Mouse (Mus musculus): Measurements from ENCODE around the gene Kidins220. TPM values are rescaled to one million over a fixed set of nuclear protein-coding genes. Genes with fewer than 3 reads are reported as not detected.

Gene Kidins220
- polyA plus RNA-seq (2014; fragmentation: Nextera tagmentation; extraction: Ambion mirVana) = 45.5 and 46.4 TPM in 2 replicates

DNA sequence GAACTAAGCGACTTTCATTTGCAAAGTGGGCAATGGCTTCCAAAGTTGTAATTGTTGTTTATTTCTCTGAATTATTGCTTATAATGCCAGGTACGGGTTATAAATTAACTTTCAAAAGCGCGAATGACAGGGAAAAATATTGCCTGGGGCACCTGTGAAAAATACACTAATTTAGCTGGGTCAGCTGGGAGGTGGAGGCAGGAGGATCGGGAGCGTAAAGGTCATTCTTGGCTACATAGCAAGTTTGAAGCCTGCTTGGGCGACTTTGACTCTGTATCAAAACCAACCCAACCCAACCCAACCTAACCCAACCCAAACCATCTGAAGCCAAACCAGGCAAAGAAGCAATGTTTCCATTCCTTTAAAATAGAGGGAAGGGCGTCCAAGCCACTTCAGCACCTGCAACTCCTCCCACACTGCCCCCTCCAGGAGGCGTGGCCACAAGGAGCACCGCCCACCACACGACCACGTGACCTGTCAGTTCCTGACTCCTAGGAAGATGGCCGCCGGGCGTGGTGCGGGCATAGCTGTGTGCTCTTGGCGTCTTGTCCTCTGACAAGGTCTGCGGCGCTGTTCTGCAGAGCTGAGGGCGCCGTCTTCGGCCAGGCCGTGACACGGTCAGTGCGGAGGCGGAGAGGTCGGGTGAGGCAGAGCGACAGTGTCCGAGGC is at the start of gene Kidins220:
Gene Kidins220, plus strand, starts transcription at position 480 of the 669 bp plus-strand sequence.
- H3K36me3 ChIP-seq (ENCODE audit: control insufficient read depth, insufficient read depth, low read length) = no peaks in the 10 kb centered on the region
- peaks cover 21% of the 10 kb centered on the region for H3K4me1 ChIP-seq (ENCODE audit: control insufficient read depth, insufficient read depth, low read length)
- peak within 1 kb of the TSS; percentile 83 for H3K9ac ChIP-seq (ENCODE audit: low read depth, low read length)
- peak within 1 kb of the TSS; percentile 86 for H3K4me3 ChIP-seq (ENCODE audit: low read depth, low read length)
- H3K27me3 ChIP-seq (ENCODE audit: control insufficient read depth, insufficient read depth, low read length) = no peaks in the 10 kb centered on the region
- H3K27ac ChIP-seq (ENCODE audit: low read depth, low read length) = peak within 1 kb of the TSS; percentile 91
- no peaks in the 10 kb centered on the region for H3K9me3 ChIP-seq (replicated peaks; ENCODE audit: control insufficient read depth, low read length)
- H3K4me2 ChIP-seq = peak within 1 kb of the TSS; percentile 62
- WGBS (ENCODE audit: insufficient replicate concordance) = 15% methylated on average over 29 of the region's 29 CpGs
- ATAC-seq (replicated peaks; ENCODE audit: insufficient number of reproducible peaks, low FRiP score, low TSS enrichment) = peak; percentile 92

DNA sequence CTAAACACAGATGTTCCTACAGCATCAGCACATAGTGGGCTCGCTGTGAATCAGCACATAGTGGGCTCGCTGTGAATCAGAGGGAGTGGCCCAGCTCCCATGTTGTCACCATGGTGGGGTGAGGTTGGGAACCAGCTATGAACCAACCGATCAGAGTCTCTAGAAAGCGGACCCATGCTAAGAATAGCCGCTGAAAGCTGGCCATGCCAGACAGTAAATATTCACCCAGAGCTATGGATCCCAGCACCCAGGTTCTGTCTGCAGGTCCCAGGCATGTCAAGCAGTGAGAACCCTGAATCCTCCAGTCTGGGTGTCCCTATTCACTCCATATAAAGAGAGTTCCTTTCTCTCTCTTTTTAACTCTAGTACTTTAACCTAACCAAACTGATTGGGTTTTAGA is 49.4 kb upstream of the Kidins220 start:
- peaks cover 18% of the 10 kb centered on the region for H3K4me1 ChIP-seq (ENCODE audit: control insufficient read depth, insufficient read depth, low read length)
- H3K4me2 ChIP-seq = no peak overlapping the region
- no peaks in the 10 kb centered on the region for H3K36me3 ChIP-seq (ENCODE audit: control insufficient read depth, insufficient read depth, low read length)
- no peak overlapping the region for H3K27ac ChIP-seq (ENCODE audit: low read depth, low read length)
- H3K4me3 ChIP-seq (ENCODE audit: low read depth, low read length) = no peak overlapping the region
- H3K9ac ChIP-seq (ENCODE audit: low read depth, low read length) = no peak overlapping the region
- 61% methylated on average over 5 of the region's 5 CpGs for WGBS (ENCODE audit: insufficient replicate concordance)
- ATAC-seq (replicated peaks; ENCODE audit: insufficient number of reproducible peaks, low FRiP score, low TSS enrichment) = no peak
- no peaks in the 10 kb centered on the region for H3K27me3 ChIP-seq (ENCODE audit: control insufficient read depth, insufficient read depth, low read length)
- H3K9me3 ChIP-seq (replicated peaks; ENCODE audit: control insufficient read depth, low read length) = no peaks in the 10 kb centered on the region

DNA sequence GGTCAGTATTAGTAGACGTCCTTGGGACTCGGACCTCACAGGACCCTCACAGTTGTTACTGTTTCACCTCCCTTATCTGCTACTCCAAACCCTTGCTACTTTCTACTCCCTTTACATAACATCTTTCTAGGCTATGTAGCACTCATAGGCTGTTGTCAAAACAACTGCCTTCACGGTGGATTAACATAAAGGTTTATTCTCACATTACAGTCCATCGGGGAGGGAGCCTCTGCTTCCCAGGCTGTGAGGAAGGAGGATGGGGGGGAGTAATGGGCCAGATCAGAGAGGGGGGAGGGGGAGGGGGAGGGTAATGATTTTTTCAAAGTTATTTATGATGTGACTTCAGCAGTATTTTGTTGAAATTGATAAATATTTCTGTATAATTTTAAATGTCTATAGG is 49.0 kb upstream of the Kidins220 start:
- H3K27ac ChIP-seq (ENCODE audit: low read depth, low read length) = no peak overlapping the region
- H3K4me1 ChIP-seq (ENCODE audit: control insufficient read depth, insufficient read depth, low read length) = peaks cover 20% of the 10 kb centered on the region
- H3K9me3 ChIP-seq (replicated peaks; ENCODE audit: control insufficient read depth, low read length) = no peaks in the 10 kb centered on the region
- no peaks in the 10 kb centered on the region for H3K36me3 ChIP-seq (ENCODE audit: control insufficient read depth, insufficient read depth, low read length)
- 45% methylated on average over 4 of the region's 4 CpGs for WGBS (ENCODE audit: insufficient replicate concordance)
- no peak overlapping the region for H3K4me2 ChIP-seq
- no peak overlapping the region for H3K4me3 ChIP-seq (ENCODE audit: low read depth, low read length)
- no peaks in the 10 kb centered on the region for H3K27me3 ChIP-seq (ENCODE audit: control insufficient read depth, insufficient read depth, low read length)
- ATAC-seq (replicated peaks; ENCODE audit: insufficient number of reproducible peaks, low FRiP score, low TSS enrichment) = no peak
- H3K9ac ChIP-seq (ENCODE audit: low read depth, low read length) = no peak overlapping the region

DNA sequence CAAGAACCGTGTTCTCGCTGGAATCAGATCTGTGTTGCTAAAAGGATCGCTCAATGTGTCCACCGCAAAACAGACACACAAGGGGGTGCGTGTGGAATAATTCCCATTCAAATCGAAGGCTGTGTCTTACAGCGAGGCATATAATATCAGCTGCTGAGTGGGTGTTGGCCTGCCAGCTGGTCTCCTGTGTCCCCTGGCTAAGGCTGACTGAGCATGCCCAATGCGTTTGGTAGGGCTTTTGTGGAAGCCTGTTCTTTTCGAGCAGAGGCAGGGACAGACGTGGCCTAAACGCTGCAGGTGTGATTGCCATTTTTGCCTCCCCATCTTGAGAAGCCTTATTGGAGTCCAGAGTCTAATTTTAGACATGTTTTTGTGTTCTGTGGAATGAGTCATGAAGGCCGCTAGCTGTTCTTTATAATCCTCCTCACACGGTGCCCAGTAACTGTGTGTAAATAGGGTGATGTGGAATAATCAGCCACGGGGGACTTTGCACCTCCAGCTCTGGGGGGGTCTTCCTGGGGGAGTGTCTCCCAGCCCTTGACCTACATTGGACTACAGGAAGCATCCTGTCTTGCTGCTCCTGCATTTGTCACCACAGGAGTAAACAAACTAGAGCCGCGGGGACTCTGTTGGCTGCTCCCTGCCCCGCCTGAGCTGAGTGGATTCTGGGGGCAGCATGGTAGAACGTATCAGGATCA is 46.5 kb upstream of the Kidins220 start:
- no peaks in the 10 kb centered on the region for H3K27me3 ChIP-seq (ENCODE audit: control insufficient read depth, insufficient read depth, low read length)
- no peaks in the 10 kb centered on the region for H3K9me3 ChIP-seq (replicated peaks; ENCODE audit: control insufficient read depth, low read length)
- no peak for ATAC-seq (replicated peaks; ENCODE audit: insufficient number of reproducible peaks, low FRiP score, low TSS enrichment)
- no peaks in the 10 kb centered on the region for H3K36me3 ChIP-seq (ENCODE audit: control insufficient read depth, insufficient read depth, low read length)
- peak overlapping the region; percentile 29 for H3K27ac ChIP-seq (ENCODE audit: low read depth, low read length)
- H3K4me1 ChIP-seq (ENCODE audit: control insufficient read depth, insufficient read depth, low read length) = peaks cover 27% of the 10 kb centered on the region
- H3K4me2 ChIP-seq = no peak overlapping the region
- WGBS (ENCODE audit: insufficient replicate concordance) = 66% methylated on average over 18 of the region's 18 CpGs
- no peak overlapping the region for H3K9ac ChIP-seq (ENCODE audit: low read depth, low read length)
- H3K4me3 ChIP-seq (ENCODE audit: low read depth, low read length) = no peak overlapping the region

DNA sequence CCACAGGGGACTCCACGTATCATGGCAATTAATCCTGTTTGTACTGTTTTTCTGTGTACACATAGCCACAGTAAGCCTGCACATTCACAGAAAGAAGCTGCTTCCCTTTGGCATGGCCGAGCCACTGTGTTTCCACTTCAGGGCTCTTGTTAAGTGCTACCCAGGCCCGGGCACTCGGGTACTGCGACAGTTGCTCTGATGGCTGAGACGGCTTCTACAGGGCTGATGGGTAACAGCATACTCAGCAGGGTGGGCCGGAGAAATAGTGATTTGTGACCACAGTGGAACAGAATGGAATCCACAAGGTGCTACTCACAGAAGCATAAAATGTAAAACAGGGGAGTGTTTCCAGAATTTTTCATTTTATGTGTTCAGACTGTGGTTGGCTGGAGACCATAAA is 45.7 kb upstream of the Kidins220 start:
- H3K27ac ChIP-seq (ENCODE audit: low read depth, low read length) = no peak overlapping the region; the same call in 1 of the 2 replicates
- no peak for ATAC-seq (replicated peaks; ENCODE audit: insufficient number of reproducible peaks, low FRiP score, low TSS enrichment)
- peaks cover 31% of the 10 kb centered on the region for H3K4me1 ChIP-seq (ENCODE audit: control insufficient read depth, insufficient read depth, low read length)
- H3K4me2 ChIP-seq = no peak overlapping the region
- no peaks in the 10 kb centered on the region for H3K36me3 ChIP-seq (ENCODE audit: control insufficient read depth, insufficient read depth, low read length)
- H3K9ac ChIP-seq (ENCODE audit: low read depth, low read length) = no peak overlapping the region
- WGBS (ENCODE audit: insufficient replicate concordance) = 74% methylated on average over 7 of the region's 7 CpGs
- no peaks in the 10 kb centered on the region for H3K9me3 ChIP-seq (replicated peaks; ENCODE audit: control insufficient read depth, low read length)
- H3K4me3 ChIP-seq (ENCODE audit: low read depth, low read length) = no peak overlapping the region
- no peaks in the 10 kb centered on the region for H3K27me3 ChIP-seq (ENCODE audit: control insufficient read depth, insufficient read depth, low read length)

DNA sequence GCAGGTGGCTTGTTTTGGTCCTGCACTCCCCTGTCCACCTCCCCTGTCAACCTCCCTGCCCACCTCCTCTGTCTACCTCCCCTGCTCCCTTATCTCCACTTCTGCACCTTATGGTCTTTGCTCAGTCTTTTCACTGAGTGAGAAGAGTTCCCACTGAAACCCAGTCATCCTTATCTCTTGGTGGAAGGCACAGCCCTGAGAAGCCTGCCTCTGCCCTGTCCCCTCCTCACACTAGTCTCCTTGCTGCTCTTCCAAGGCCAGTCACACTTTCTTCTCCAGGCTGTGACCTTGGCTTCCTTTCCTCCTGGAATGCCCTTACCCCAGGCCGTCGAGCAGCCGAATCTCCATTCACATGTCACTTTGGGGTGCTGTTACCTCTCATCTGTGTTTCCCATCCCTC is 44.0 kb upstream of the Kidins220 start:
- peak; percentile 67 for ATAC-seq (replicated peaks; ENCODE audit: insufficient number of reproducible peaks, low FRiP score, low TSS enrichment)
- 0 out of 2 replicates have a peak overlapping the region, but pooled peaks have one; percentile 35 for H3K27ac ChIP-seq (ENCODE audit: low read depth, low read length)
- H3K9ac ChIP-seq (ENCODE audit: low read depth, low read length) = no peak overlapping the region; the same call in 1 of the 2 replicates
- no peak overlapping the region for H3K4me3 ChIP-seq (ENCODE audit: low read depth, low read length)
- H3K9me3 ChIP-seq (replicated peaks; ENCODE audit: control insufficient read depth, low read length) = no peaks in the 10 kb centered on the region
- WGBS (ENCODE audit: insufficient replicate concordance) = 31% methylated on average over 3 of the region's 3 CpGs
- no peaks in the 10 kb centered on the region for H3K27me3 ChIP-seq (ENCODE audit: control insufficient read depth, insufficient read depth, low read length)
- peaks cover 21% of the 10 kb centered on the region for H3K4me1 ChIP-seq (ENCODE audit: control insufficient read depth, insufficient read depth, low read length)
- H3K36me3 ChIP-seq (ENCODE audit: control insufficient read depth, insufficient read depth, low read length) = no peaks in the 10 kb centered on the region
- no peak overlapping the region for H3K4me2 ChIP-seq

DNA sequence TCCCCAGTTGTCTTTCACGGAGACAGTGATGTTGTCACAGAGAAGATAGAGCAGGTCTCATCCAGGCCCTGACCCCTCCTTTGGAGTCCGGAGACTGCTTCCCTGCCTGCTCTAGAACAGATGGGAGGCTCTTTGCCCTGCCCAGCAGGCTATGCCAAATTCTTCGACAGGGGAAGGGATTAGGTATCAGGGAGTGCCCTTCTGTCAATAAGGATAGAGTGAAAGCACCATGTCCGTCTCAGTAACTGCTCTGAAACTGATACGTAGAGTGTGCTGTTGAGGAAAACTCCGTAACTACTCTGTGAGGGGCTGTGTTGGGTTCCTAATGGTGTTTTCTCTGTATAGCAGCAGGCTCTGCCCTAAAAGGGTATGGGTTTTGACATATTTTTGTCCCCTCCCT is 42.6 kb upstream of the Kidins220 start:
- ATAC-seq (replicated peaks; ENCODE audit: insufficient number of reproducible peaks, low FRiP score, low TSS enrichment) = no peak
- 78% methylated on average over 6 of the region's 6 CpGs for WGBS (ENCODE audit: insufficient replicate concordance)
- H3K4me2 ChIP-seq = no peak overlapping the region
- H3K9me3 ChIP-seq (replicated peaks; ENCODE audit: control insufficient read depth, low read length) = no peaks in the 10 kb centered on the region
- peaks cover 21% of the 10 kb centered on the region for H3K4me1 ChIP-seq (ENCODE audit: control insufficient read depth, insufficient read depth, low read length)
- no peak overlapping the region for H3K27ac ChIP-seq (ENCODE audit: low read depth, low read length)
- no peaks in the 10 kb centered on the region for H3K27me3 ChIP-seq (ENCODE audit: control insufficient read depth, insufficient read depth, low read length)
- no peak overlapping the region for H3K4me3 ChIP-seq (ENCODE audit: low read depth, low read length)
- H3K9ac ChIP-seq (ENCODE audit: low read depth, low read length) = no peak overlapping the region
- H3K36me3 ChIP-seq (ENCODE audit: control insufficient read depth, insufficient read depth, low read length) = no peaks in the 10 kb centered on the region

DNA sequence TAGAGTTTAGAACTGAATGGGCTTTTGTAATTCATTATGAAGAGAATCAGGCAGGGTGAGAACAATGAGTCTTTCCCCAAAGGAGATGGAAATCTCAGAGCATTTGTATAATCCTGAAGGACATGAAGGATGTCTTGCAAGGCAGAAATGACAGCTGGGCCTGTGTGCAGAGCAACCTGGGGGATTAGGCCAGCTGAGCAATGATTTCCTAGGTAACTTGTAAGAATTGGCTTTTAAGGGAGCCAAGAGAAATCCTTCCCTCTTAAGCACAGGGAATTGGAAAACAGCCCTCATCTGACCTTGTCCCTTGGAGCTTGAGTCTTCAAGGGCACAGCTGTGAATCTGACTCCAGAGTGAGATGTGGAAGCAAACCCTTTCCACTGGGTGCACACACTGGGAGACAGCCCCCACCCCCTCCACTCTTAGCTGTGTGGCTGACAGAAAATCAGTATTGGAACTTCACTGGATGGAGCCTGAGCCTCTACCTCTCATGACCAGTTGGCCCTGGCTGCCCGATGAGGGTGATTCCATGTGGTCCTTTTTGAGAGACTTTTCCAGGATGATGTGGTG is 41.4 kb upstream of the Kidins220 start:
- Histone ChIP-seq H3K4me2 (no peak overlapping the region), H3K27ac (ENCODE audit: low read depth, low read length) (peak overlapping the region; percentile 22; the same call in 1 of the 2 replicates), H3K9me3 (replicated peaks; ENCODE audit: control insufficient read depth, low read length) (no peaks in the 10 kb centered on the region), H3K4me1 (ENCODE audit: control insufficient read depth, insufficient read depth, low read length) (peaks cover 21% of the 10 kb centered on the region), H3K9ac (ENCODE audit: low read depth, low read length) (no peak overlapping the region), H3K27me3 (ENCODE audit: control insufficient read depth, insufficient read depth, low read length) (no peaks in the 10 kb centered on the region), H3K36me3 (ENCODE audit: control insufficient read depth, insufficient read depth, low read length) (no peaks in the 10 kb centered on the region), H3K4me3 (ENCODE audit: low read depth, low read length) (no peak overlapping the region)
- no peak for ATAC-seq (replicated peaks; ENCODE audit: insufficient number of reproducible peaks, low FRiP score, low TSS enrichment)
- 89% methylated on average over 1 of the region's 1 CpGs for WGBS (ENCODE audit: insufficient replicate concordance)

Data from heart, embryonic 11.5 days (tissue).